Mouse (Mus musculus): ENCODE results near the gene Sergef. TPM values are rescaled to one million over a fixed set of nuclear protein-coding genes. Genes with fewer than 3 reads are reported as not detected.
A peak's percentile ranks its signal among the peaks of the same experiment; 100 is the strongest.

Gene Sergef
- total and polyA plus RNA-seq, 3 experiments = 2.9 to 5.1 (median 3.6) TPM

DNA sequence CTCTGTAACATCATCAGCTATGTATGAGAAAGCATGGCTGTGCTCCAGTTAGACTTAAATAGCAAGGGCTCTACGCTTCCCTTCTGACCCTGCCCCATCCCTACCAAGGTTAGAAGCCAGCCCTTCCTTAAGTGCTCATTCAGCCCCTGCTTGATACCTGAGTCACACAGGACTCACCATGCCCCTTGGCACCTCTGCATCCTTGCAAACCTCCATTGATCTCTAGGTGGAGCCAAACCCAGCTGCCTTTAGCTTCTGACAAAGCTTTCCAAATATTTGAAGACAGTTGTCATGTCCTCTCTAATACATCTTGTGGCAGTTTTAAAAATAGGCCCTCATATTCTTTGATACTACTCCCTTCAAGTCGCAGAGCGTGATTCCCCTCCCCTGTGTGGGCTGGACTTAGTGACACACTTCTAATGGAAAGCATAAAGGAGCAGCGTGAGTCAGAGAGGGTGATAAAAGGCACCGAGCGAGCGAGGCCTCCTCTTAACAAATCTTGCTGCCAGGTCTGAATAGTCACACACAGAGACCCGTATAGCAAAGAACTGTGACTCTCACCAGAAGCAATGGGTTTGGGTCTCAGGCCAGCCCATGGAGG, 11.1 kb downstream of the Sergef start:
- DNase-seq = no peak
- Histone ChIP-seq H3K4me3 (no peak overlapping the region), H3K9ac (ENCODE audit: low read depth, low read length) (no peak overlapping the region), H3K79me2 (replicated peaks; ENCODE audit: control insufficient read depth, insufficient read depth, low read length) (no peaks in the 10 kb centered on the region), H3K4me1 (ENCODE audit: control insufficient read depth, insufficient read depth, low read length) (peaks cover 2% of the 10 kb centered on the region; the same call in 1 of the 2 replicates), H3K27ac (no peak overlapping the region), H3K36me3 (ENCODE audit: control insufficient read depth, insufficient read depth, low read length) (no peaks in the 10 kb centered on the region), H3K27me3 (ENCODE audit: control insufficient read depth, insufficient read depth, low read length) (no peaks in the 10 kb centered on the region)
- intact Hi-C loops (cut with DNase I) = no loop called here
- 54% methylated on average over 8 of the region's 8 CpGs for WGBS
- TF ChIP-seq EP300 (IDR thresholded peaks at IDR 0.05; ENCODE audit: insufficient read depth, low read depth, low read length) (no peak), CTCF (IDR thresholded peaks at IDR 0.05) (peak; percentile 34)

DNA sequence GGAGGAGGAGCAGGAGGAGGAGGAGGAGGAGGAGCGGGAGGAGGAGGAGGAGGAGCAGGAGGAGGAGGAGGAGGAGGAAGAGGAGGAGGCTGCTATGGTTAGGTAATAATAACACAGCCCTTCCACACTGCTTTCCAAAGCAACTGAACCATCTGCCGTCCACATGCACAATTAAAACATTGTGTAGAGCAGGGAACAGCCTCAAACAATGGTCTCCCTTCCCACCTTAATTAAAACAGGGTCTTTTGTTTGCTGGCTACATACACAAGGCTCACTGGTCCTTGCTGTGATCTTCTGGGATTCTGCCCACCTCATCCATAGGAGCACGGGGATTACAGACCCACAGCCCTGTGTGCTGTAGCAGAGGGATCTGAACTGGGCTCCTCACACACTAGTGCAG, 15.6 kb downstream of the Sergef start:
- intact Hi-C loops (cut with DNase I) = no loop called here
- H3K79me2 ChIP-seq (replicated peaks; ENCODE audit: control insufficient read depth, insufficient read depth, low read length) = no peaks in the 10 kb centered on the region
- H3K27ac ChIP-seq = no peak overlapping the region
- no peaks in the 10 kb centered on the region for H3K36me3 ChIP-seq (ENCODE audit: control insufficient read depth, insufficient read depth, low read length)
- H3K27me3 ChIP-seq (ENCODE audit: control insufficient read depth, insufficient read depth, low read length) = no peaks in the 10 kb centered on the region
- DNase-seq = no peak
- no peak overlapping the region for H3K9ac ChIP-seq (ENCODE audit: low read depth, low read length)
- TF ChIP-seq CTCF (IDR thresholded peaks at IDR 0.05) = no peak
- TF ChIP-seq EP300 (IDR thresholded peaks at IDR 0.05; ENCODE audit: insufficient read depth, low read depth, low read length) = no peak
- H3K4me3 ChIP-seq = no peak overlapping the region
- H3K4me1 ChIP-seq (ENCODE audit: control insufficient read depth, insufficient read depth, low read length) = peaks cover 2% of the 10 kb centered on the region; the same call in 1 of the 2 replicates
- WGBS = 78% methylated on average over 2 of the region's 3 CpGs

DNA sequence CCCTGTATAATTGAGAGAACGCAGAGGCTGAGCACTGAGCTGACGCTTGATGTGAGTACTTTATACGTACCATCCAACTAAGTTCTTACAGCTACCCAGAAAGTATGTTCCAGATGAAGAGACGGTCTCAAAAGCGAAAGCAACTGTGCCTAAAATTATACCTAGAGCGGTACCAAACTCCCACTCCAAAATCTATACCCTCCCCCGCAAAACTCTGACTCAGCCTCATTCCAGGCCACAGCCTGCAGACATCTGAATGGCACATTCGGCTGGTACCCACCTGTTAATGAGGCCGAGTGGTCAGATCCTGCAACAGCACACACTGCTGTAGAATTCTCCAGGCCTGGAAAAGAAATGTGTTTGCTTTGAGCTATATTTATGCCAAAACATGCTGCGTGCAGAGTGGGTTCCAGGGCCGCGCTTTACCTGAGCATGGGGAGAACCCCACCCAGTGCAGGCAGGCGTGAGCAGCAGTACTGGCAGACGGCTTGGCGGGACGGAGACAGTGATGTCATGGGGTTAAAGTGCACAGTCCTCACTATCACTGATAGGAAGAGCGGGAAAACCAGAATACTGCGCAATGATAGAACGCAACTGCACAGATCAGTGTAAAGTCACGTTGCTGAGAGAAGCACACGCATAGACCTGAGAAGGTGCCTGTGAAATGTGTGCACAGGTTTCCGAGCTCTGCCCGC, 21.0 kb downstream of the Sergef start:
- Histone ChIP-seq H3K36me3 (ENCODE audit: control insufficient read depth, insufficient read depth, low read length) (no peaks in the 10 kb centered on the region), H3K27me3 (ENCODE audit: control insufficient read depth, insufficient read depth, low read length) (no peaks in the 10 kb centered on the region), H3K27ac (no peak overlapping the region), H3K79me2 (replicated peaks; ENCODE audit: control insufficient read depth, insufficient read depth, low read length) (no peaks in the 10 kb centered on the region), H3K9ac (ENCODE audit: low read depth, low read length) (no peak overlapping the region), H3K4me3 (no peak overlapping the region), H3K4me1 (ENCODE audit: control insufficient read depth, insufficient read depth, low read length) (peaks cover 5% of the 10 kb centered on the region; the same call in 1 of the 2 replicates)
- intact Hi-C loops (cut with DNase I) = no loop called here
- DNase-seq = no peak
- WGBS = 89% methylated on average over 23 of the region's 23 CpGs
- TF ChIP-seq CTCF (IDR thresholded peaks at IDR 0.05) (no peak), EP300 (IDR thresholded peaks at IDR 0.05; ENCODE audit: insufficient read depth, low read depth, low read length) (no peak), POLR2A (IDR thresholded peaks at IDR 0.05; ENCODE audit: insufficient read depth, low read depth, low read length) (no peak)

DNA sequence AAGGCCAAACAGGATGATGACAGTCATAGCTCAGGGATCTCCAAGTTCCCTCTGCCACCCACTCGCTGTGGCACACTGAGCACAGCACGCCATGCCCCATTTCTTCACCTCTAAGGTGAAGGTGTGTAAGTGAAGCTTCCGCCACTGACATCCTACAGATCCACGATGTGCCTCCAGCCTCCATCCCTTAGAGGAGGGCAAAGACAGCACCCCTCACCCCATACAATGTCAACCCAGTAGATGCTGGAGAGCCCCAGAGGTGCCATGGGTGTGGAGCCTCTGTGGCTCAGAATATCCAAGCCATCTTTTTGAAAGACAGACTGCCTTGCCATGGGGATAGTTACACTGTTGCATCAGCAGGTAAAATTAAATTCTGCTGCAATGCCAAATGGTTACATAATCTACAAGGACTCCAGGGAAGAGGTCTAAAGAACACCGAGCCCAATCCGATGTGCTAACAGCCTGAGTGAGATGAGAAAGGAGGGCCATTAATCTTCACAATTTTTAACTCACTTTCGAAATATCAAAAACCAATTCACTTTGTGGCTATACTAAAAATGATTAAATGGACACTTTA, 23.1 kb downstream of the Sergef start:
- H3K27ac ChIP-seq = peak overlapping the region; percentile 52
- H3K4me1 ChIP-seq (ENCODE audit: control insufficient read depth, insufficient read depth, low read length) = peaks cover 8% of the 10 kb centered on the region; the same call in 1 of the 2 replicates
- 83% methylated on average over 7 of the region's 7 CpGs for WGBS
- no peaks in the 10 kb centered on the region for H3K79me2 ChIP-seq (replicated peaks; ENCODE audit: control insufficient read depth, insufficient read depth, low read length)
- intact Hi-C loops (cut with DNase I) = no loop called here
- H3K9ac ChIP-seq (ENCODE audit: low read depth, low read length) = no peak overlapping the region
- TF ChIP-seq CTCF (IDR thresholded peaks at IDR 0.05) = no peak
- no peak for TF ChIP-seq EP300 (IDR thresholded peaks at IDR 0.05; ENCODE audit: insufficient read depth, low read depth, low read length)
- TF ChIP-seq POLR2A (IDR thresholded peaks at IDR 0.05; ENCODE audit: insufficient read depth, low read depth, low read length) = no peak
- DNase-seq = peak in 1 of 2 experiments; percentile 19
- no peak overlapping the region for H3K4me3 ChIP-seq
- H3K27me3 ChIP-seq (ENCODE audit: control insufficient read depth, insufficient read depth, low read length) = no peaks in the 10 kb centered on the region
- no peaks in the 10 kb centered on the region for H3K36me3 ChIP-seq (ENCODE audit: control insufficient read depth, insufficient read depth, low read length)

DNA sequence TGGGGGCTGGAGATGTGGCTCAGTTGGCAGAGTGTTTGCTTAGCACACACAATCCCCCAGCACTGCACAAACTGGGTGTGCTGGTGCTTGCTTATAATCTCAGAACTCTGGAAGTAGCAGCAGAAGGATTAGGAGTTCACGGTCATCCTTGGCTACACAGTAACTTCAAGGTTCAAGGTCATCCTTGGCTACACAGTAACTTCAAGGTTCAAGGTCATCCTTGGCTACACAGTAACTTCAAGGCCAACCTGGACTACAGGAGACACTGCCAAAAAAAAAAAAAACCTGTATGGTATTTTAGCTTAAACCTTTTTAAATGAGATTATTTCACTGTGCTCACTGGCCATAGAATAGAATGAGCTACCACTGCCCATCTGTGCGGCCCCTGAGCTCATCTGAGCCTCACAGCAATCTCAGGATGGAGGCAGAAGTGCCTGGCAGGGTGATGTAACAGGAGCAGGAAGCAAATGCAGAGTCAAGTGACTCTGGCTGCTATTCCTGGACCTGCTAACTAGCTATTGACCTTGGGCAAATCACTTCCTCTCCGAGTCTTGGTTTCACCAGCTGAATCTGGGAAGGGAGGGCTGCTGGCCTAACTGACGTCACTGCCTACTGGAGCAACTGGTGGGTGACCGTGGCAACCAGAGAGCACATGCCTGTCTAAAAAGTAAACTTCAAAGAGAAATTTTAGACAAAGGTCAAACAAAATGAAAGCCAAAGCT, 24.2 kb downstream of the Sergef start:
- TF ChIP-seq EP300 (IDR thresholded peaks at IDR 0.05; ENCODE audit: insufficient read depth, low read depth, low read length) = peak; percentile 68; the same call in 1 of the 2 replicates
- TF ChIP-seq POLR2A (IDR thresholded peaks at IDR 0.05; ENCODE audit: insufficient read depth, low read depth, low read length) = no peak
- DNase-seq = peak; percentile 42 to 70
- peak overlapping the region; percentile 74 for H3K27ac ChIP-seq
- no peaks in the 10 kb centered on the region for H3K27me3 ChIP-seq (ENCODE audit: control insufficient read depth, insufficient read depth, low read length)
- no peaks in the 10 kb centered on the region for H3K36me3 ChIP-seq (ENCODE audit: control insufficient read depth, insufficient read depth, low read length)
- H3K9ac ChIP-seq (ENCODE audit: low read depth, low read length) = no peak overlapping the region
- intact Hi-C loops (cut with DNase I) = no loop called here
- H3K4me3 ChIP-seq = no peak overlapping the region
- H3K4me1 ChIP-seq (ENCODE audit: control insufficient read depth, insufficient read depth, low read length) = peaks cover 8% of the 10 kb centered on the region; the same call in 1 of the 2 replicates
- H3K79me2 ChIP-seq (replicated peaks; ENCODE audit: control insufficient read depth, insufficient read depth, low read length) = no peaks in the 10 kb centered on the region
- WGBS = 32% methylated on average over 5 of the region's 5 CpGs
